Mouse (Mus musculus) CD4-positive, CD25-positive, alpha-beta regulatory T cell, adult 2 months (primary cell): ENCODE results near the gene Dop1b.
A peak's percentile ranks its signal among the peaks of the same experiment; 100 is the strongest.
"Not testable (repeated sequence)": the region's sequence is repeated elsewhere in the genome, so short reads cannot be mapped to it uniquely, and the experiment has no call there.

Experiments used
- DNase-seq: peaks from one replicate; pipeline ENCODE4 v3.0.0-alpha.2; 2012; ENCODE audit warnings: low read depth, low spot score

Gene Dop1b

DNA sequence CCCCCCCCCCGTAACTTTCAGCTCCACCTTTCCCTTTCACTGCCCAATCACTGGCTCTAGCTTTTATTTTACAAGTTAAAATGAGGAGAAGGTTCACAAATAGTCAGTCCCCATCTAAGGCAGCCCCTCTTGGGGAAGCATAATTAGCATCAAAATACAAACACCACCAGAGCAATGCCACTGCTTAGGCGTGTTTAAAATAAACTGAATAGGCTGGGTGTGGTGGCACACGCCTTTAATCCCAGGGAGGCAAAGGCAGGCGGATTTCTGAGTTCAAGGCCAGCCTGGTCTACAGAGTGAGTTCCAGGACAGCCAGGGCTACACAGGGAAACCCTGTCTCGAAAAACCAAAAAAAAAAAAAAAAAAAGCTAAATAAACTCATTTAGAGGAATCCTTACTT, 114.8 kb downstream of the Dop1b start:
- DNase-seq: not testable (repeated sequence)

DNA sequence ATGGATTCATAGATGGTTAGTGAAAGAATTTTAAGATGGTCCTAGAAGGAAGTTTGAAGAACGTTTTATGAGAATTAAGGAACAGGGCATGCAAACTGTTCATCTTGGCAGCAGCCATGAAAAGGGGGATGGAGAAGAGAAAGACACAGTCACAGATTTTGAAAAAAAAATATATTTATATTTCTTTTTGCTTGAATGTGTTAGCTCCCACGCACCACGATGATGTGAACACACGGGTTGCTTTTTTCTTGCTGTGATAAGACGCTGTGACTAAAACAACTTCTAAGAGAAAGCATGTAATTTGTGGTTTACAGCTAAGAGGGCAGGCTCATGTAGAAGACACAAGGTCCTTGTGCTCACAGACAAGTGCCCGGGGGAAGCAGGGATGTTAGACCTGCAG, 115.2 kb downstream of the Dop1b start:
- no peak for DNase-seq

DNA sequence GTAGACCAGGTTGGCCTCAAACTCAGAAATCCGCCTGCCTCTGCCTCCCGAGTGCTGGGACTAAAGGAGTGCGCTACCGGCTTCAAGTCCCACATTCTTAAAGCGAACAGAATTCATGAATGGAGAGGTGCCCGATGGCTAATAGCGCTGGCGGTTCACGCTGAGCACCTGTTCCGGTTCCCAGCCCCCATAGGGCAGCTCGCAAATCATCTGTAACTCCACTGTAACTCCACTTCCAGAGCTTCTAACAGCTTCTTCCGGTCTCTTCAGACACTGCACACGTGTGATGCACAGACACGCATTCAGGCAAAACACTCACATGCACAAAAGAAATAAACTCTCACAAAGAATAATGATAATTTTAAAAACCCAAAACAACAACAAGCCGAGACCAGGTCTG, 117.8 kb downstream of the Dop1b start:
- no peak for DNase-seq

DNA sequence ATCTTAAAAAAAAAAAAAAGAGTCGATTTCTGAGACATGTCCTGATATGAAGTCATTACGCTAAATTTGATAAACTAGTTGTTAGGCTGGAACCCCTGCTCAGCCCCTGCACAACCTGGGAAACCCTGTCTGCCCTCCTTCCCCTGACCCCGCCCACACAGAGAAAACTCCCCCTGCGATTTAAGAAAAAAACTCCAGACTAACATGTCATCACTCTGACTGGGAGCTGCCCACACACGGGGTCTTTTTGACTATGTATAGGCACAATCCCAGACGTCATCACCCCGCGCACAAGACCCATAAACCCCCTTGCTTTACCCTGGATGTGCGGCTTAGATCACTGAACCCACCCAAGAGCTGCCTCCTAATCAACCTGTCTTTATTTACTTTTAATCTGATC, 118.4 kb downstream of the Dop1b start:
- no peak for DNase-seq

DNA sequence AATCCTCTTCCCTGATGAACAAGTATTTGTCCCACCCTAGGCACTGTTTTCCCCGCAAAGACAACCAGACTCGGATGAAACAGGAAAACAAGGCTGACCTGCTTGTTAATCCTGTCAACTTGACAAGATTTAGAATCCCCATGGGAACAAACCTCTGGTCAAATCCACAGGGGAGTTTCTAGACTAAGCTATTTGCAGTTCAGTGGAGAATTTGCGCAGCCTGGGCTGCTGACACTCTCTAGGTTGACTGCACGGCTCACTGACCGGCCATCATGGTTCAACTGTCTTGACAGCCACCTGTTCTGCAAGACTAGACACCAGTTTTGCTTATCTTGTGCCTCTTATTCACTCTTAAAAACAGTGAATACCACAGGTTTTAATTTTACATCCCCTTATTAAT, 119.2 kb downstream of the Dop1b start:
- no peak for DNase-seq

DNA sequence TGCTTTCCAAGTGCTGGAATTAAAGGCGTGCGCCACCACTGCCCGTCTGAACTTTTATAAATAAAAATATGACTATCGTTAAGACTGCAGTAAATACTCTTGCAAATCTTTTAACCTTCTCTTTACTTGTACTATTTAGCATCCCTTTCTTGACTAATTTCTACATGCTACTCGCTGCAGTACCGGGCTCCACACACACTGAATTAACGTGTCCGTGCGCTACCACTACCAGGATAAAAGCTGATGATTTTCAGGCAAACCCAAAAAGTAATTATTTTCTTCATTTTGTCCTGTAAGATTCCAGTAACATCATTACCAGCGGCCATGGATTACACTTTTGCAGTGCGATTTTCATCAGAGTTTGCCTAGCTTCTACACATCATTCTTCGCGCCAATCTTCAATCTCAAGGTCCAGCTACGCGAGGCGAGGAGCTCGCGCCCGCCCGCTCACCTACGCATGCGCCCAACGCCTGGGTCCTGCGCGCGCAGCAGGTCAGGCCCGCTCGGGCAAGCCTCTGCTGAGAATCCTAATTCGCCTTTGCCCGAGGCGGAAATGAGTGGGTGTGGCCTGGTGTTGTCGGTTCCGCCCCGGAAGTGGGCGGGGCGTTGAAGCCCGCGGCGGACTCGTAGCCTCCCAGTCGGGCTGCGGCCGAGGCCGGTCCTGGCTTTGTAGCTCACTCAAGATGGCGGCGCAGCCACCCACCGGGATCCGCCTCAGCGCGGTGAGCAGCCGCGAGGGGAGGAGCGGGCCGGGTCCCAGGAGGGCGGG, 120.1 kb downstream of the Dop1b start, which contains the start of gene Morc3:
Morc3 (plus strand) TSS at position 495 of the 769 bp plus-strand sequence.
- peak; percentile 99 for DNase-seq

DNA sequence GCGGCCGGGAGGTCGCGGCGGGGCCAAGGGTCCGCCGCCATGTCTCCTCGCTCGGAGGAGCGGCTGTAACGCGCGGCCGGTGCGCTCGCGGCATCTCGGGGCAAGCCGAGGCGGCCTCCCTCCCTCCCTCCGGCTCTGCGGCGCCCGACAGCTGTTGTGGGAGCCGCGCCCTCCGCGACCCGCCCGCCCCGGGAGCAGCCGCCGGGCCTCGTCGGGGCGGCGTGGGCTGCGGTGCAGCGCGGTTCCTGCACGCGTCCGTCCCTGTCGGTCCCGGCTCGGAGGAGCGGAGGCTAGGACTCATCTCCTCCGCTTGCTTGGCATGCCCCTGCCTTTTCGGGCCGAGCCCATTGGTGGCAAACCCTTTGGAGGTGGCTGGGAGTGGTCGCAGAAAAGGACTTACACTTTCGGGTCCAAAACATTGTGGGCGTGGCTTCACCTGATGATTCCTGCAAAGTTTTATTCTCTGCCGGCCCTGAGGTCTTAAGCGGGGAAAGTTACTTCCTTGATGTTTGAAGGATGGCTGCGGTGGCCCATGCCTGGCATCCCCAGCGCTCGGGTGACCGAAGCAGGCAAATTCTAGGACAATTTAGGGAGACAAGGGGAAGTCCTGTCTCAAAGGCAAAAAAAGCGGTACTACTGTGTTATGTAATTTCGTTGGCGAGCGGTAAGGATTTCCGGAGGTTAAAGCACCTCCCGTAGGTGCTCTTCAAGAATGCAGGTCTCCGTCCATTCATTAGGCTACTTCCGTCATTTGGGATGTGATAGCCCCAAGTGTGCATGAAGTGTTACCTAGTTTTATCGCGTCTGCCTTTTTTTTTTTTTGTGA, 121.0 kb downstream of the Dop1b start:
- no peak for DNase-seq

DNA sequence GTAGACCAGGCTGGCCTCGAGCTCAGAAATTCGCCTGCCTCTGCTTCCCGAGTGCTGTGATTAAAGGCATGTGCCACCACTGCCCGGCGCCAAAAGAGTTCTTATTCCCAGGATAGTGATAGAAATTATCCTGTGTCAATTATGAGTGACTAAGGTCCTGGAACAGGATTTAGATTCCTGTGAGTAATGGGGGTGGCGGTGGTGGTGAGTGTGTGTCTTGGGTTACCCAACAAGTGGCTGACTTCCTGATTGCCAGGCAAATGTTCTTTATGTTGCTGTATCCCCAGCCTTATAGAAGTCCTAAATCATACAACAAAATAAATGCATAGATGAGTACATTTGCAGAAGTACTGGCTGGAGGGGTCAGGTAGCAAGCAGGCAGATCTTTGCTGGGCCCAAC, 121.8 kb downstream of the Dop1b start:
- DNase-seq: no peak

DNA sequence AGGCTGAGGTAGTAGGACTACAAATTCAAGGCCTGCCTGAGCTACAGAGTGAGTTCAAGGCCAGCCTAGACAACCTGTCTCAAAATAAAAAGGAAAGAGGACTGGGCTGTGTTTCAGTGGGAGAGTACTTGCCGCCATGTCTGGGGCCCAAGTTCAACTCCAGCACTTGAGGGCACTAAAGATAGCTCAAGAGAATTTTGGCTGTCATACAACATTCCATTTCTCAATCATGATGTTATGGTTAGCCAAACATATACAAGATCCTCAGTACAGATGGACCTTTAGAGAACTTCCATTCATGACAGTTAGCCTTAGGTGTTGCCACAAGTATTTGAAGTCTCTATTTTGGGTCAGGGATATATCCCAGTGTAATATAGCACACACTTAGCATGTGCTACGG, 122.4 kb downstream of the Dop1b start:
- no peak for DNase-seq

DNA sequence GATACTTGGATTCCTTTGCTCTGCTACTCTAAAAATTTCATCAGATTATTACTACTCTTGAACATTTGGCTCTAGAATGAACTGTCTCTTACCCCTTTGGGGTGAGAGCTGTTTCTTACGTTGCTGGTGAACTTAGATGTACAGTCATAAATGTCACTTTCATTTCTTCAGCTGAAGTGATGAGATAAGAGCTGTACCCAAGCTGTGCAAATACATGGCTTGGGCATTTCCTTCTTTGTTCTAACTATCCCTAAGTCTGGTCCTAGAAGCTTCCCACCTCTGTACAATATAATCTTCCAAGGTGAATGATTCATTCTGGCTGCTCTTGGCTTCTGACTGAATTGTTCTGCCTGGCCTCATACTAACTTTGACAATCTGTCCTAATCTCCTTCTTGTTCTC, 127.3 kb downstream of the Dop1b start:
- no peak for DNase-seq

DNA sequence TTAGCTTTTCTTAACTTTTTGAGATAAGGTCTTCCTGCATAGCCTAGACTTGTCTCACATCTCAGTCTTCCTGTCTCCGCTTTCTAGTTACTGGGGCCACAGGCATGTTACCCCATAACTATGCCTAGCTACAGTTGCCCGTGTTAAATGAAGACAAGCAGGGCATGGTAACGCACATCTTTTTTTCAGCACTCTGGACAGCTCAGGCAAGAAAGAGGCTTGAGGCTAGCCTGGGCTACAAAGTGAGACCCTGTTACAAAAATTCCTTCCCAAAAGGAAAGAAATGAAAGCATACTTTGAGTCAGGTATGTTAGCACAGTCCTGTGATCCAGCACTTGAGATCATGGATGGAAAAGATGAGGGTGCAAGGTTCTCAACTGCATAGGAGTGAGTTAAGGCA, 138.8 kb downstream of the Dop1b start:
- DNase-seq: no peak

DNA sequence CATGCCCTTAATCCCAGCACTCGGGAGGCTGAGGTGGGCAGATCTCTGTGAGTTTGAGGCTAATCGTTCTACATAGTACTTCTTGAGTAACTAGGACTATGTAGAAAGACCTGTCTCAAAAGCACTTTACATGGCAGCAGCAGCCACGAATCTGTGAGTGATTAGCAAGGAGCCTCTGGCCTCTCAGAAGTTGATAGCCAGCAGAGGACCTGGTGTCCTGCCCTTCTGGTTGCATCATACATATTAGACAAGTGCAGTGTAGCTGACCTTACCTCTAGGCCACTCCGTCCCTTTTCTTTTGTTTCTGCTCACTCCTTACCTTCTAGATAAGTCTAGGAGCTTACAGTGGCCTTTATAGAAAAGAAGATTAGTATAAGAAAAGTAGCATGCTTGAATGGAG, 148.3 kb downstream of the Dop1b start:
- no peak for DNase-seq
